Mouse (Mus musculus) MEL (cell line): ENCODE data around the gene Abce1. TPM values are rescaled to one million over a fixed set of nuclear protein-coding genes. Genes with fewer than 3 reads are reported as not detected.
A peak's percentile ranks its signal among the peaks of the same experiment; 100 is the strongest.

ENCODE experiments used
- DNase-seq: peaks from one replicate; pipeline ENCODE4 v3.0.0; 2011; ENCODE audit warnings: low read depth, low spot score
- H3K27ac ChIP-seq: 2 replicates; pipeline ENCODE4 v1.5.1; 2012; ENCODE audit warnings: low read depth, mild to moderate bottlenecking, control low read depth, low read length, moderate library complexity; ENCODE audit not compliant: control insufficient read depth
- H3K27me3 ChIP-seq, 2 experiments: fragments of 150-350 bp in 1 of 2; sonication (generic) in 1 of 2; 2 replicates each; pipeline ENCODE4 v1.6.1; 2012; ENCODE audit warnings: low read length in 2 of 2, mild to moderate bottlenecking in 2 of 2, improper control_type of control experiment in 1 of 2, moderate library complexity in 1 of 2; ENCODE audit not compliant: insufficient read depth in 2 of 2, control insufficient read depth in 1 of 2
- H3K36me3 ChIP-seq, 2 experiments: 2 replicates each; pipeline ENCODE4 v1.6.1; 2012 to 2014; ENCODE audit warnings: low read length in 2 of 2, improper control_type of control experiment in 1 of 2, inconsistent platforms in 1 of 2, mild to moderate bottlenecking in 1 of 2; ENCODE audit not compliant: insufficient read depth in 2 of 2, control insufficient read depth in 1 of 2
- H3K4me1 ChIP-seq, 2 experiments: fragments of 150-350 bp in 1 of 2; sonication (generic) in 1 of 2; 2 replicates each; pipeline ENCODE4 v1.6.1; 2012; ENCODE audit warnings: low read length in 2 of 2, improper control_type of control experiment in 1 of 2, mild to moderate bottlenecking in 1 of 2; ENCODE audit not compliant: insufficient read depth in 2 of 2, control insufficient read depth in 1 of 2
- H3K4me3 ChIP-seq, 2 experiments: fragments of 150-350 bp in 1 of 2; sonication (generic) in 1 of 2; 2 replicates each; pipeline ENCODE4 v1.5.1; 2012; ENCODE audit warnings: low read depth in 2 of 2, low read length in 2 of 2, mild to moderate bottlenecking in 2 of 2, moderate library complexity in 2 of 2, control low read depth in 1 of 2, improper control_type of control experiment in 1 of 2; ENCODE audit not compliant: control insufficient read depth in 1 of 2, insufficient read depth in 1 of 2
- H3K79me2 ChIP-seq: 2 replicates; pipeline ENCODE4 v1.6.1; 2012; ENCODE audit warnings: mild to moderate bottlenecking, low read length, moderate library complexity; ENCODE audit not compliant: control insufficient read depth, poor library complexity, insufficient read depth
- H3K9ac ChIP-seq: 2 replicates; pipeline ENCODE4 v1.6.1; 2012; ENCODE audit warnings: low read depth, mild to moderate bottlenecking, control low read depth, low read length, moderate library complexity; ENCODE audit not compliant: control insufficient read depth, poor library complexity, severe bottlenecking
- H3K9me3 ChIP-seq: fragments of 150-350 bp; sonication (generic); replicated peaks from 2 replicates; pipeline ENCODE4 v1.6.1; 2012; ENCODE audit warnings: mild to moderate bottlenecking, low read length, improper control_type of control experiment, moderate library complexity; ENCODE audit not compliant: insufficient read depth
- BHLHE40 ChIP-seq: IDR thresholded peaks from 2 replicates; pipeline ENCODE4 v1.6.1; 2012; ENCODE audit warnings: low read depth, mild to moderate bottlenecking, inconsistent platforms, low read length, improper control_type of control experiment, borderline replicate concordance
- CHD1 ChIP-seq: IDR thresholded peaks from 2 replicates; pipeline ENCODE4 v1.6.1; 2012; ENCODE audit warnings: low read depth, mild to moderate bottlenecking, inconsistent platforms, low read length, improper control_type of control experiment
- CHD2 ChIP-seq: IDR thresholded peaks from 2 replicates; pipeline ENCODE4 v1.6.1; 2011; ENCODE audit warnings: low read length, improper control_type of control experiment
- CTCF ChIP-seq, 3 experiments: IDR thresholded peaks in 2 of 3; conservative IDR thresholded peaks in 1 of 3; 2 replicates each; pipeline ENCODE4 v1.5.1; 2011 to 2012; ENCODE audit warnings: low read length in 3 of 3, low read depth in 2 of 3, mild to moderate bottlenecking in 2 of 3, improper control_type of control experiment in 1 of 3, inconsistent platforms in 1 of 3, mixed read lengths in 1 of 3, moderate library complexity in 1 of 3; ENCODE audit not compliant: control insufficient read depth in 1 of 3, insufficient read depth in 1 of 3, poor library complexity in 1 of 3, severe bottlenecking in 1 of 3
- E2F4 ChIP-seq: IDR thresholded peaks from 2 replicates; pipeline ENCODE4 v1.6.1; 2011; ENCODE audit warnings: low read depth, low read length, improper control_type of control experiment, borderline replicate concordance
- ELF1 ChIP-seq: IDR thresholded peaks from 2 replicates; pipeline ENCODE4 v1.6.1; 2014; ENCODE audit warnings: low read depth, mild to moderate bottlenecking, inconsistent platforms, low read length, improper control_type of control experiment, moderate library complexity
- ETS1 ChIP-seq: IDR thresholded peaks from 2 replicates; pipeline ENCODE4 v1.6.1; 2012; ENCODE audit warnings: low read depth, mild to moderate bottlenecking, inconsistent platforms, low read length, improper control_type of control experiment, moderate library complexity
- GABPA ChIP-seq: IDR thresholded peaks from 2 replicates; pipeline ENCODE4 v1.6.1; 2012; ENCODE audit warnings: low read depth, mild to moderate bottlenecking, inconsistent platforms, low read length, improper control_type of control experiment, moderate library complexity
- GATA1 ChIP-seq: IDR thresholded peaks from 2 replicates; pipeline ENCODE4 v1.6.1; 2011; ENCODE audit warnings: low read depth, low read length, improper control_type of control experiment
- HCFC1 ChIP-seq: IDR thresholded peaks from 2 replicates; pipeline ENCODE4 v1.6.1; 2012; ENCODE audit warnings: low read depth, mild to moderate bottlenecking, inconsistent platforms, low read length, improper control_type of control experiment, moderate library complexity
- JUND ChIP-seq: IDR thresholded peaks from 2 replicates; pipeline ENCODE4 v1.6.1; 2011; ENCODE audit warnings: low read depth, mild to moderate bottlenecking, improper control_type of control experiment, low read length
- MAFK ChIP-seq: IDR thresholded peaks from 2 replicates; pipeline ENCODE4 v1.6.1; 2011; ENCODE audit warnings: low read depth, mild to moderate bottlenecking, low read length, improper control_type of control experiment, borderline replicate concordance
- MAX ChIP-seq: IDR thresholded peaks from 2 replicates; pipeline ENCODE4 v1.6.1; 2011; ENCODE audit warnings: low read length, improper control_type of control experiment
- MEF2A ChIP-seq: IDR thresholded peaks from 2 replicates; pipeline ENCODE4 v1.6.1; 2014; ENCODE audit warnings: low read depth, mild to moderate bottlenecking, inconsistent platforms, low read length, improper control_type of control experiment; ENCODE audit not compliant: poor library complexity, insufficient replicate concordance, severe bottlenecking; ENCODE audit errors: extremely low read depth
- MXI1 ChIP-seq: IDR thresholded peaks from 2 replicates; pipeline ENCODE4 v1.6.1; 2011; ENCODE audit warnings: mild to moderate bottlenecking, low read depth, low read length, improper control_type of control experiment
- MYB ChIP-seq: IDR thresholded peaks from 2 replicates; pipeline ENCODE4 v1.6.1; 2011; ENCODE audit warnings: mild to moderate bottlenecking, low read depth, low read length, improper control_type of control experiment
- MYC ChIP-seq: IDR thresholded peaks from 2 replicates; pipeline ENCODE4 v1.6.1; 2011; ENCODE audit warnings: low read depth, mild to moderate bottlenecking, low read length, improper control_type of control experiment, moderate library complexity
- NELFE ChIP-seq: IDR thresholded peaks from 2 replicates; pipeline ENCODE4 v1.6.1; 2011; ENCODE audit warnings: low read depth, low read length, improper control_type of control experiment
- NRF1 ChIP-seq: IDR thresholded peaks from 2 replicates; pipeline ENCODE4 v1.6.1; 2014; ENCODE audit warnings: low read depth, mild to moderate bottlenecking, inconsistent platforms, low read length, improper control_type of control experiment, moderate library complexity; ENCODE audit not compliant: poor library complexity, insufficient read depth, severe bottlenecking
- POLR2AphosphoS5 ChIP-seq: IDR thresholded peaks from 2 replicates; pipeline ENCODE4 v1.6.1; 2012; ENCODE audit warnings: low read depth, borderline replicate concordance, mild to moderate bottlenecking, inconsistent platforms, low read length, moderate library complexity, mixed read lengths
- RAD21 ChIP-seq: IDR thresholded peaks from 2 replicates; pipeline ENCODE4 v1.6.1; 2011; ENCODE audit warnings: mild to moderate bottlenecking, low read depth, low read length, improper control_type of control experiment
- SMC3 ChIP-seq: IDR thresholded peaks from 2 replicates; pipeline ENCODE4 v1.6.1; 2011; ENCODE audit warnings: low read depth, low read length, improper control_type of control experiment
- TAL1 ChIP-seq: IDR thresholded peaks from 2 replicates; pipeline ENCODE4 v1.6.1; 2012; ENCODE audit warnings: mild to moderate bottlenecking, inconsistent platforms, low read length, moderate library complexity, mixed read lengths
- TCF12 ChIP-seq: IDR thresholded peaks from 2 replicates; pipeline ENCODE4 v1.6.1; 2014; ENCODE audit warnings: low read depth, mild to moderate bottlenecking, inconsistent platforms, low read length, improper control_type of control experiment, moderate library complexity
- UBTF ChIP-seq: IDR thresholded peaks from 2 replicates; pipeline ENCODE4 v1.6.1; 2012; ENCODE audit warnings: low read depth, mild to moderate bottlenecking, inconsistent platforms, low read length, improper control_type of control experiment, moderate library complexity, borderline replicate concordance; ENCODE audit not compliant: insufficient read depth
- USF1 ChIP-seq: IDR thresholded peaks from 2 replicates; pipeline ENCODE4 v1.6.1; 2014; ENCODE audit warnings: low read depth, mild to moderate bottlenecking, inconsistent platforms, low read length, improper control_type of control experiment, moderate library complexity
- USF2 ChIP-seq, 2 experiments: IDR thresholded peaks; 2 replicates each; pipeline ENCODE4 v1.6.1; 2011 to 2012; ENCODE audit warnings: improper control_type of control experiment in 2 of 2, low read length in 2 of 2, borderline replicate concordance in 1 of 2, inconsistent platforms in 1 of 2, low read depth in 1 of 2, mild to moderate bottlenecking in 1 of 2; ENCODE audit not compliant: insufficient read depth in 1 of 2
- ZC3H11A ChIP-seq: IDR thresholded peaks from 2 replicates; pipeline ENCODE4 v1.6.1; 2012; ENCODE audit warnings: low read depth, mild to moderate bottlenecking, inconsistent platforms, low read length, improper control_type of control experiment
- ZKSCAN1 ChIP-seq: IDR thresholded peaks from 2 replicates; pipeline ENCODE4 v1.6.1; 2012; ENCODE audit warnings: low read depth, mild to moderate bottlenecking, inconsistent platforms, low read length, improper control_type of control experiment, moderate library complexity
- ZNF384 ChIP-seq: IDR thresholded peaks from 2 replicates; pipeline ENCODE4 v1.6.1; 2012; ENCODE audit warnings: low read depth, mild to moderate bottlenecking, inconsistent platforms, low read length, improper control_type of control experiment
- polyA plus RNA-seq, 2 experiments: library from polyadenylated mRNA; stranded (reverse) in 1 of 2; unstranded in 1 of 2; fragments of >175 nt in 1 of 2; fragments of >200 nt in 1 of 2; gene quantifications; 2 replicates each; pipeline versions ENCODE4 v1.2.1 to v1.2.4; 2012; ENCODE audit warnings: low replicate concordance in 2 of 2, low read depth in 1 of 2; ENCODE audit not compliant: insufficient read length in 2 of 2, insufficient read depth in 1 of 2, missing spikeins in 1 of 2
- total RNA-seq: library from RNA; depleted of rRNA; stranded (reverse); fragments of 300-350 nt; gene quantifications from 2 replicates; pipeline ENCODE4 v1.2.3, GENCODE M21; 2012

Abce1 gene
- total and polyA plus RNA-seq, 3 experiments: 141 to 293 (median 174) TPM

- Histone ChIP-seq H3K9me3 (no peaks in the 10 kb centered on the region), H3K27me3 (no peaks in the 10 kb centered on the region), H3K4me3 (no peak overlapping the region), H3K79me2 (no peaks in the 10 kb centered on the region), H3K9ac (no peak overlapping the region), H3K27ac (no peak overlapping the region), H3K4me1 (no peaks in the 10 kb centered on the region), H3K36me3 (peaks cover 0 to 5% of the 10 kb centered on the region in 2 experiments; a peak in 1 of 4 replicates)
- no peak for DNase-seq
- TF ChIP-seq ZKSCAN1: no peak
- TF ChIP-seq MEF2A: no peak
- TF ChIP-seq UBTF: no peak
- TF ChIP-seq GATA1: no peak
- no peak for TF ChIP-seq SMC3
- no peak for TF ChIP-seq USF1
- no peak for TF ChIP-seq MAFK
- no peak for TF ChIP-seq ETS1
- TF ChIP-seq RAD21: no peak
- TF ChIP-seq NELFE: no peak
- TF ChIP-seq CTCF (IDR thresholded peaks at IDR 0.05 in 2 of 3, conservative IDR thresholded peaks at IDR 0.05 in 1 of 3; ENCODE audit: control insufficient read depth in 1 of 3, insufficient read depth in 1 of 3, low read depth in 2 of 3, low read length in 3 of 3, poor library complexity in 1 of 3, severe bottlenecking in 1 of 3): no peak
- TF ChIP-seq ZNF384: no peak
- TF ChIP-seq MAX: no peak
- no peak for TF ChIP-seq NRF1
- no peak for TF ChIP-seq MXI1
- TF ChIP-seq TCF12: no peak
- no peak for TF ChIP-seq BHLHE40
- no peak for TF ChIP-seq CHD1
- TF ChIP-seq HCFC1: no peak
- TF ChIP-seq ELF1: no peak
These were observed 36.6 kb upstream of the Abce1 start for GRCm38 (mm10) chr8:79748171-79748570.

- peak; percentile 78 for DNase-seq
- H3K27me3 ChIP-seq: no peaks in the 10 kb centered on the region
- H3K9ac ChIP-seq: no peak overlapping the region
- peaks cover 2 to 8% of the 10 kb centered on the region in 2 experiments; a peak in 3 of 4 replicates for H3K36me3 ChIP-seq
- H3K27ac ChIP-seq: no peak overlapping the region
- H3K4me1 ChIP-seq: no peaks in the 10 kb centered on the region
- no peaks in the 10 kb centered on the region for H3K9me3 ChIP-seq
- no peaks in the 10 kb centered on the region for H3K79me2 ChIP-seq
- no peak overlapping the region for H3K4me3 ChIP-seq
- TF ChIP-seq MYB (no peak), MXI1 (no peak), RAD21 (peak; percentile 88), USF2 (IDR thresholded peaks at IDR 0.05; ENCODE audit: borderline replicate concordance in 1 of 2, insufficient read depth in 1 of 2, low read depth in 1 of 2, low read length in 2 of 2) (no peak), MAFK (no peak), POLR2AphosphoS5 (no peak), MEF2A (no peak), CHD2 (no peak), SMC3 (peak; percentile 82), GABPA (no peak), ZC3H11A (peak; percentile 75), NELFE (no peak), CTCF (IDR thresholded peaks at IDR 0.05 in 2 of 3, conservative IDR thresholded peaks at IDR 0.05 in 1 of 3; ENCODE audit: control insufficient read depth in 1 of 3, insufficient read depth in 1 of 3, low read depth in 2 of 3, low read length in 3 of 3, poor library complexity in 1 of 3, severe bottlenecking in 1 of 3) (peak; percentile 28 to 88 (median 63); a peak in 5 of 6 replicates), ZKSCAN1 (no peak), E2F4 (no peak), ETS1 (no peak), TAL1 (no peak), JUND (no peak), MYC (peak; percentile 59; the same call in 1 of the 2 replicates)
These were observed 22.8 kb upstream of the Abce1 start for GRCm38 (mm10) chr8:79734304-79734703.
